Mouse (Mus musculus): ENCODE results near the gene Nupr1.

Gene Nupr1

DNA sequence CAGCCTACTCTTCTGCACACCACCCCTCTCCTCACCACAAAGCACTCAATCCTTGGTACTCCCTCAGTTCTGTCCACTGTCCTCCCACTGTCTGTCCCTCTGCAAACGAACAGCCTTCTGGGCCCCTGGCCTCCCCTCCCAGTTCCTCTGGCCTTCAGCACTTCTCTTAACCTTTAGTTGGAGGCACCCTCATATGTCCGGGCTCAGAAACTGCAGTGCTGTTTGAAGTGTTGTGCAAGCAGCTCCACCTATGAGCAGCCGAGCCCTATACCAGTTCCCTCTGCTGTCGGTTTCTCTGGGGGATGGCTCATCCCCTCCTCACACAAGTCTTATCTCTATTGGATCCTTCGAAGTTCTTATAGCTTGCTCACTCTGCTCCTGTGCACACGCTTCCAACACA, 34.2 kb downstream of the Nupr1 start:
- no peak for DNase-seq (ENCODE audit: low spot score)

GRCm38 (mm10) chr7:126595890-126596289, 34.8 kb downstream of the Nupr1 start:
- no peak for DNase-seq (ENCODE audit: low spot score)

DNA sequence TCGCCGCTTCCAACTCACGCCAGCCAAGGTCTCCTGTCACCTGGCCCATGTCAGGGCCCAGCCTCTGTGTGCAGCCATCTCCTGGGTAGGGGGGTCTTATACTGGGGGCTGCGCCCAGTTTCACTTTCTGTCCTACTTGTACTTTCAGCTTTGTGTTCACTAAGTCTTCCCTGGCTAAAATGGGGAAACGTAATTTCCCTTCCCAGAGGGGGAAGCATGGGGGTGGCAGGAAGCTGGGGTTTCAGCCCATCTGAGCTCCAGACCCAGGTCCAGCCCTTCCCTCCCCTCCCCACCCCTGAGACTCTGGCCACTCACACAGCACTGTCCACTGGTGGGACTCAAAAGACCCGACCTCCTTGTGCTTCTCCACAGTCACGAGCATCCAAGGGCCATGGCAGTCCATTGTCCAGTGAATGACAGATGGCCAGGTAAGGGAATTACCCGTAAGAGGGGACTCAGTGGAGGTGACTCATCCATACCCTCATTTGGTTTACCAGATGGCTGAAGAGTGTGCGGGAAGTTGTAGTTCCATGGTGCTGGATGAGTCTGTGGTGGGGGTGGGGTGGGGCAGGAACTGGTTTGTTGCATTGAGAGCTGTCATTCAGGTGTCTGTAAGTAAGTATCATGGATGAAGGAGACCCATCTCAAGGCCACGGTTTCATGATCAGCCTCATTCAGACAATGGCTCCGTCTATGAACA, 35.6 kb downstream of the Nupr1 start, which contains the start of gene Il27:
Gene Il27, minus strand, starts transcription at position 80 of the 700 bp plus-strand sequence.
- no peak for DNase-seq (ENCODE audit: low spot score)

GRCm38 (mm10) chr7:126587779-126588178, 42.9 kb downstream of the Nupr1 start:
- DNase-seq (ENCODE audit: low spot score), result no peak

DNA sequence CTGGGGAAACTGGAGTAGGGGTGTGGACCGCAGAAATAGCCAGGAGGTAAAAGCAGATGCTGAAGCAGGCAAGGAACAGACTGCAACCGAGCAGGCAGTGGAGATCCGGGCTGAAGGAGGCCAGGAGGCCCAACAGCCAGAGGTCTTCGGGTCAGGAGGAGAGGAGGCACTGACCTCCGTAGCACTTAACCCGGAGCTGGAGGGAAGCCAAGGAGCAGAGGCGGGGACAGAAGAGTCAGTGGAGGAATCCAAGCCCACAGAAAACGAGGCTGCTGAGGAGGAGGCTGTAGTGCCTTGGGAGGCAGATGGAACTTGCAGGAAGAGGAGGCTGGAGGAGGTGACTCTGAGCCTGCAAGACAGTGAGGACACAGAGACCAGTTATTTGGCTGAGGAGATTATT, 43.8 kb downstream of the Nupr1 start:
- DNase-seq (ENCODE audit: low spot score), result no peak

GRCm38 (mm10) chr7:126585717-126586116, 44.9 kb downstream of the Nupr1 start, which contains the start of gene Cln3:
Cln3 (minus strand) TSS chr7:126585817.
- no peak for DNase-seq (ENCODE audit: low spot score)

- DNase-seq (ENCODE audit: low spot score), result peak; percentile 57
Observed at GRCm38 (mm10) chr7:126584506-126584977, 46.1 kb downstream of the Nupr1 start, which contains the start of gene Apobr. Apobr (plus strand) TSS chr7:126584942.

DNA sequence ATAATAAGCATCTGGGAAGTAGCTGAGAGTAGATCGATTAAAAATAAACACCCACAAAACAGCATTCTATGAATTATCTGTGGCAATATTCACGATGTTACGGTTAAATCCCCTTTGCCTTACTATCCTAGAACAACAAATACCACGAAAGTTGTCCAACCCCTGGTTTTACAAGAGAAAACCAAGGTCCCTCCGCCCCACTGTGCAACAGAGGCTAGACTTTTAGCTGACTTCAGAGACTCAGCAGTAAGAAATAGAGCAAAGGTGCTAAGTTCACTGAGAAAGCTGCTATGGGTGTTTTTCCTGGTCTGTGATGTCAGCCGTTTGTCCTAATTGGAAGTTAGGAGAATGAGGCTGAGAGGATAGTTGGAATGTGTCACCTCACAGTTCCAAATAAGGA, 46.9 kb downstream of the Nupr1 start:
- no peak for DNase-seq (ENCODE audit: low spot score)

GRCm38 (mm10) chr7:126583251-126583709, 47.4 kb downstream of the Nupr1 start:
- peak; percentile 83 for DNase-seq (ENCODE audit: low spot score)

DNA sequence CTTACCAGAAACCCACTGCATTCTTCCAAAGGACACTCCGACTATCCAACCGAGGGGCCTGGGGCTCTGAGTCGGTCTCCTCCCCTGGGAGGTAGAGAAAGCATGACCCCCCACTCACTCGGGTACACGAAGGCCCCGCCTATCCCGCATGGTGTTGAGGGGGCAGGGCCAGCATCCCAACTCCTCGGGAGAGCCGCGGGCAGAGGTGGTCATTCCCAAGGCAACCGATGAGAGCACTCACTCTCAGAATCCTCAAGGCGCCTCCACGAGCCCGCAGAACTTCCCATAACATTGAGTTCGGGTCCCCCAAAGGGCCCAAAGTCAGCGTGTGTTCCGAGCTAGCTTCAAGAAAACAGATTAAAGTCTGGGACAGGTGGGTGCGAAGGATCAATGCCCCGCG, 47.9 kb downstream of the Nupr1 start:
- no peak for DNase-seq (ENCODE audit: low spot score)

- DNase-seq (ENCODE audit: low spot score), result no peak
Observed at GRCm38 (mm10) chr7:126581661-126582060, 49.0 kb downstream of the Nupr1 start.

- DNase-seq (ENCODE audit: low spot score), result peak; percentile 39
Observed at GRCm38 (mm10) chr7:126579172-126579571, 51.5 kb downstream of the Nupr1 start.

DNA sequence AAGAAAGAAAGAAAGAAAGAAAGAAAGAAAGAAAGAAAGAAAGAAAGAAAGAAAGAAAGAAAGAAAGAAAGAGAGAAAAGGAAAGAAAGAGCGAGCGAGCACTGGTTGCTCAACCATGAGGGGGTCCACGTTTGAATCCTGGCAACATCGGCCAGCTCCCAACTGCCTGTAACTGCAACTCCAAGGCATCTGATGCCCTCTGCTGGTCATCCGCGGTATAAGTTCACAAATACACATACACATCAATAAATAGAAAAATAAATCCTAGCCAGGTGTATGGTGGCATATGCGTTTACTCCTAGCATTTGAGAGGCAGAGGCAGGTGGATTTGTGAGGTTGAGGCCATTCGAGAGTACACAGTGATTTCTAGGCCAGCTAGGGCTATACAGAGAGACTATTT, 53.7 kb downstream of the Nupr1 start:
- peak; percentile 47 for DNase-seq (ENCODE audit: low spot score)
